Mouse (Mus musculus): ENCODE results near the gene Sult4a1.
"Not testable (repeated sequence)": the region's sequence is repeated elsewhere in the genome, so short reads cannot be mapped to it uniquely, and the experiment has no call there.

Gene Sult4a1

GRCm38 (mm10) chr15:84105105-84105923 is at the start of gene Sult4a1:
Sult4a1 (minus strand) TSS chr15:84105754.
- peak; percentile 81 for DNase-seq (ENCODE audit: low spot score)

GRCm38 (mm10) chr15:84140929-84141328 is 35.4 kb upstream of the Sult4a1 start:
- no peak for DNase-seq (ENCODE audit: low spot score)

DNA sequence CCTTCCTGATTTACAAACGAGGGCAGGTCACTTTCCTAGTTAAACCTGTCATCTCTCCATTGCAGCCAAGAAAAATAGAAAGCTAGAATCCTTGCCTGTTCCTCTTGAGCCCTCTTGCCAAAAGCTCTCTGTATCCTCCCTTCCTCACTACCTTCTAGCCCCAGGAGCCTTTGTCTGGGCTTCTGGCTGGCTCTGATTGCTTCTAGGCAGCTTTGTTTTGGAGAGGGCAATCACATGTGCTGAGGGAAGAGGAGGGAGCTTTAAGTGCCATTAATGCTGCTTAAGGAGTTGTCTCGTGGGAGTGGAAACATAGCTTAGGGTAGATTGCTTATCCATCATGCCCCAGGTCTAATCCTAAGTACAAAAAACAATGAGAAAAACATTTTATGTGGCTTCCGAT is 34.6 kb upstream of the Sult4a1 start:
- no peak for DNase-seq (ENCODE audit: low spot score)

DNA sequence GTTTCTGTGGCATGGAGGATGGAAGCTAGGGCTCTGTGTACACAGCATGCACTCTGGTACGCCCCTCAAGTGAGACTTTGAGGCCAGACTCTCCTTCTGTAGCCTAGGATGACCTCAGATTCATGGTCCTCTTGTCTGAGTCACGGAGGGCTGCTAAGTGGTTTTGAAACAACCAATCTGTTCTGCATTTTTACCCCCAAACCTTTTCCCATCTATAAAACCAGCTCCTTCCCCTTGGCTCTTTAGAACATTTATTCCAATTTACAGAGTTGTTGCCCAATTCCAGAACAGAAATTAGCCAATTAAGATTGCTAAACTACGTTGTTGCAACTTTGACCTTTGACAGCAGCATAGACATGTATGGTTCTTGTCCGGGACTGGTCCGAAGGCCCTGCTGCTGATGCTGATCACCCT is 34.0 kb upstream of the Sult4a1 start:
- no peak for DNase-seq (ENCODE audit: low spot score)

DNA sequence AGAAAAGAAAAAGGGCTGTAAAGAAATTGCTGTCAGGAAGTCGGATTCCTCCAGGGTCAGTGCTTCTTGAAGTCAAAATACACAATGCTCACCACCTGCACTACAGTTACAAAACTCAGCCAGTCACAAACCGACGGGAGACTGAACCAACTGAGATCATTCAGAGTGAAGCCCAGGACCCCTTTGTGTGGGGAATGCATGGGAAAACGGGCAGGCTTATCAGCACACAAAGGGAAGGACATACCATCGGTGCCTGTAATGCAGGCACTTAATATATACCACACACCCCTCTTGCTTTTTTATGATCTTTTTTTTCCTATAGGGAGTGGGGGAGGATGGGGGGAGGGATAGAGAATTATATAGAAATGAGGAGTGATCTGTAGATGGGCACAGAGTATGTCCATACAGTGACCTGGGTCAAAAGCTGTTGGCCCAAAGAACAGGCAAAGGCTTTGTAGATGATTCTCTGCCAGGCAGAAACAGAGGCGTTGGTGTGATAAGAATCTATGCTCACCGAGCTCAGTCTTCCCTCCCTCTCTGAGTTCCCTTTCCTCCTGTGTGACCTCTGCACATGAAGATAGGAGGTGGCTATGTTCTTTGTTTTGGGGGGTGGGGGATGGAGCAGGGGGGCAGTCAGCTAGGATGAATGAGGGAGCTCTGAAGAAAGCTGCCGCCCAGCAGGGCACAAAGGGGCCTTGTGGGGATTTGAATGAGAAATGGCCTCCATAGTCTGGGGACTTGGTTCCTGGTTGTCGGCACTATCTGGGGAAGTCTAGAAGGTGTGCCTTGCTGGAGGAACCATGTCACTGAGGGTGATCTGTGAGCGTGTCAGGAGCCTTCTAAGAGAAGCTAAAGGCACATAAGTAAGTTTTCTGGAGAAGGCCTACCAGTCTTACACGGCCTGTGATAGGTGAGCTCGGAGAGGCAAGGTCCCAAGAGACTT is 31.2 kb upstream of the Sult4a1 start:
- no peak for DNase-seq (ENCODE audit: low spot score)

GRCm38 (mm10) chr15:84135472-84135871 is 29.9 kb upstream of the Sult4a1 start:
- DNase-seq (ENCODE audit: low spot score): peak; percentile 61

DNA sequence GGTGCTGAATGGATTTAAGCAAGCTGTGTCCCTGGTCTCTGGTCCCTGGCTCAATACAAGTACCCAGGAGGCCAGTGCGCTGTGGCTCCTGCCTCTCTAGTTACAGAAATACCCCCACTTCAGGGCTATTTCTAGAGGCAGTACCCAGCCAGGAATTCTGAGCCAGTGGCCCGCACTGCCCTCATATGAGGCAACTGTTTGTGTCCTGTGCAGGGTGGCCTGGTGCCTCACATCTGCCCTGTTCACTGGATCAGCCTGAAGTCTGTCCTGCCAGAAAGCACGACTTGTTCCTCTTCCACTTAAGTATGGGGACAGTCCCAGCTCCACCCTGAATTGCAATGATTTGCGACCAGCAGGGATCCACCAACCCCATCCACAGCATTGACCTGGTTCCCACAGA is 27.9 kb upstream of the Sult4a1 start:
- no peak for DNase-seq (ENCODE audit: low spot score)

- no peak for DNase-seq (ENCODE audit: low spot score)
Measured at GRCm38 (mm10) chr15:84131971-84132370, 26.4 kb upstream of the Sult4a1 start.

- DNase-seq (ENCODE audit: low spot score): peak; percentile 98
Measured at GRCm38 (mm10) chr15:84131096-84131786, 25.7 kb upstream of the Sult4a1 start.

DNA sequence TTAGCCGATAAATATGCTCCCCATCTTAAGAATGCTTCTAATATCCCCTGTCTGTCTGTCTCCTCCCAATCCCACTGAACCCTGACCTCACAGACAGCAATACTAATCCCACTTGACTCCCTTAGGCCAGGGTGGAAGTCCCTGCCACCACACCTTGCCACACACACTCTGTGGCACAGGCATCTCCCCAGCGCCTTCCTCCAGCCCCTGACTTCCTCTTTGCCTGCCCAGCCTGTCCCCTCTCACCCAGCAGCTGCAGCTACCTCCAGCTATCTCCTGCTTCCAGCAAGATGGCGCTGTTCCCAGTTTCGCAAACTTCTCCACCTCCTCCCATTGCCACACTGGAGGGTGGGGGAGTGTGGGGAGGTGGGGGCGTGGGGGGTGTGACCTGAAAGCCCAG is 21.3 kb upstream of the Sult4a1 start:
- no peak for DNase-seq (ENCODE audit: low spot score)

DNA sequence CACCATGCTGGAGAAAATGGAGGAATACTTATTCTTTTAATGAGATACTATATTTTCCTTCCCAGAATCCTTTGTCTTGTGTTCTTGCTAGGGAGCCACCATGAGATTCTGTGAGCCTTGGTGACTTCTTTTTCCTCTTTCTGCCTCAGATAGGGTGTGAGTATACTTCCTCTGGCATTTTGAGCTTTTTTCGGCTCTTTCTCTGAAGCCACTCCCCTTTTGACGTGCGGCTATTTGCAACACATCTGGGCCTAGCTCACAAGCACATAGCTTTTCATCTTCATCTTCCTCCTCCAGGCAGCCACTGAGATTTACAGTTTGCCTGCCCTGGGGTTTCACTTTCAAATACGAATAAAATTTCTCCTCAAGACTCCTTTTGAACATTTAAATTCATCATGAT is 20.9 kb upstream of the Sult4a1 start:
- DNase-seq (ENCODE audit: low spot score): no peak

- DNase-seq (ENCODE audit: low spot score): no peak
Measured at GRCm38 (mm10) chr15:84124086-84124485, 18.5 kb upstream of the Sult4a1 start.

DNA sequence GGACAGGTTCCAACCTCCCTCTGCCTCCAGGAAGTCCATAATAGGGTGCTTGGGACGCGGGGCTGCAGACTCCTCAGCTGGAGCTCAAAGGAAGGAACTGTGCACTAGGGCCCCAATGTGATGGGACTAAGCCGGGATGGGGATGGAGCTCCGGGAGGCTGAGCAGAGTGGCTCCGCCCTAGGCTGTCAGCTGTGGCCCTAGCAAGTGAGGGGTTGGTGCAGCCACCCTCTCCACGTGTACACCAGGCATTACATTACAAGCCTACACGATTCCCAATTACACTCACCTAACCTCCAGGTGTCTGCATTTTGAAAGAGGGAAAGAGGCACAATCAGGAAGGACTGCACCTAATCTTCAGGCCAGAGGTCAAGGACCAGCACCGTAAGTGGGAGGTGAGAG is 17.5 kb upstream of the Sult4a1 start, which contains the start of gene Pnpla5:
Pnpla5 (minus strand) TSS at position 101 of the 400 bp plus-strand sequence.
- no peak for DNase-seq (ENCODE audit: low spot score)

GRCm38 (mm10) chr15:84121036-84121435 is 15.5 kb upstream of the Sult4a1 start:
- peak; percentile 63 for DNase-seq (ENCODE audit: low spot score)

- DNase-seq (ENCODE audit: low spot score): peak; percentile 73
Measured at GRCm38 (mm10) chr15:84120612-84121011, 15.1 kb upstream of the Sult4a1 start.

DNA sequence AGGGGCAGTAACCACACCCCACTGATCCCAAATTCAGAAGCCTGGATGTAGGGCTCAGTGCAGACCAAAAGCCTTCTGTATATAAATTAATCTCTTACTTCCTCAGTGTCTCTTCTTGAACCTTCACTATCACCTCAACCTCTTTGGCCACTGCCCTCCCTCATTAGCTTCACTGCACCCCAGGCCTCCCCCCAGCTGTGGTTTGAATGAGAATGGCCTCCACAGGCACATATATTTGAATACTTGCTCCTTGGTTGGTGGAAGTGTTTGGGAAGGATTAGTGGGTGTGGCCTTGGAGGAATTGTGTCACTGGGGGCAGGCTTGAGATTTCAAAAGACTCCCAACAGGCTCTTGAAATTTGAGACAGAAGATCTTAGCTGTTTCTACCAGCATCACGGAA is 10.9 kb upstream of the Sult4a1 start:
- no peak for DNase-seq (ENCODE audit: low spot score)

DNA sequence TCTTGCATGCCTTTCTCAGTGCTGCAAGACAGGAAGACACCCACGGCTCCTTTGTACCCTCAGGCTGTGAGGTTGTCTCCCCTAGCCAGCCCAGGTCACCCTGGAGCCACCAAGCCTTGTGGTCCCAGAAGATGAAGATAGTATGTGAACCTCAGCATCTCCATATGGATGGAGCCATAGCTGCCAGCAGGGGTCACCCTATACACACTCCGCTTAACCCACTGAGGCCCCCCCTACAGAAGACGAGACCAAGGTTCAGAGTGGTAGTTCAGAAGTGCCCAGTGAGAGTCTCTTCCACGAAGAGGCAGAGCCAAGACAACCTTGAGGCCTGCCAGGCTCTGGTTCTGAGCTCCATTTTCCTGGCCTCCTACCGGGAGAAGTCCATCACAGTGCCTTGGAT is 10.2 kb upstream of the Sult4a1 start:
- peak; percentile 46 for DNase-seq (ENCODE audit: low spot score)

- DNase-seq (ENCODE audit: low spot score): no peak
Measured at GRCm38 (mm10) chr15:84113873-84114272, 8.3 kb upstream of the Sult4a1 start.

GRCm38 (mm10) chr15:84108899-84109298 is 3.3 kb upstream of the Sult4a1 start:
- DNase-seq (ENCODE audit: low spot score): no peak

DNA sequence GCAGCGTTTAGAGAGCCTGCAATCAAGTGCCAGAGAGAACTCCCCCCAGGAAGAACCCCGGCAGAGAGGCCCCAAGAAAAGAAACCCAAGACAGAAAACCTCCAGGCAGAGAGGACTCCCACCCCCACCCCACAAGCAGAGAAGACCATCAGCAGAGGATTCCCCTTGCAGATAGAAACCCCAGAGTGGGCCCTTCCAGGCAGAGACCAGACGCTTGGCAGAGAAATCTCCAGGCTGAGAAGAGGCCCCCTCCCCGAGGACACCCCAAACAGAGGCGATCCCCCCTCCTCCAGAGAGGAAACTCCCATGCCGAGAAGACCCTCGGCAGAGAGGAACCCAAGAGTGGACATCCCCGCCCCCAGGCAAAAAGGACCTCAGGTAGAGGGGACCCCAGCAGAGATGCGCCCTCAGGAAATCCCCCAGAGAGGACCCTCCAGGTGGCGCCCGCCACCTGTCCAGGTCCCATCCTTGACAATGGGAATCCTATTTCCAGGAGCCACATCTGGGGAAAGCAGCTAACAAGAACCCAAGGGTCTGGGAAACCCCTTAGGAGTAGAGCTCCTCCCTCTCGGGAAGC is 458 bp upstream of the Sult4a1 start:
- DNase-seq (ENCODE audit: low spot score): no peak

GRCm38 (mm10) chr15:84104626-84105025 is 928 bp downstream of the Sult4a1 start:
- no peak for DNase-seq (ENCODE audit: low spot score)

DNA sequence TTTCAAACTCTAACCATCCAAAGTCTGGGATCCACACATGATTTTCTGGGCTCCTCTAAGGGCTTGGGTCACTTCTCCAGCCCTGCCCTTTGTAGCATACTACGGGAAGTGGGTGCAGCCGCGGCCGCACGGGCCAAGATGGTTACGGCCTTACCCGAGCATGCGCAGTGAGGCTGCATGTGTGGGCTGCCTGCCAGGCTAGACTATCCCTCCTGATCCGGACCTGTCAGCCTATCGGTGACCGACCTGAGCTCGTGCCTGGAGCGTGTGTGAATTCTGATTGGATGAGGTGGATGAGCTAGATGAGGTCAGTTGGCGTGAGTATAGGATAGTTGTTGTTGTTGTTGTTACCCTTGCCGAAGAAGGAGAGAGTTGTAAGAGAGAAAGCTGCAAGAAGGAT is 8.0 kb downstream of the Sult4a1 start:
- DNase-seq (ENCODE audit: low spot score): not testable (repeated sequence)

Data from MN1 (cell line).